Mouse (Mus musculus) stomach, embryonic 14.5 days (tissue): Measurements from ENCODE around the gene Abcg1. TPM values are rescaled to one million over a fixed set of nuclear protein-coding genes. Genes with fewer than 3 reads are reported as not detected.

ENCODE experiments used
- ATAC-seq: fragments of 200-750 bp; cut with Nextera tagmentation; 2 replicates; pipeline ENCODE4 v1.8.0; 2017; ENCODE audit warnings: low read depth, moderate TSS enrichment; ENCODE audit not compliant: insufficient number of reproducible peaks, insufficient read depth, low FRiP score
- H3K27ac ChIP-seq: fragments of 300-500 bp; sonication (generic); 2 replicates; pipeline ENCODE4 v1.5.1; 2014; ENCODE audit warnings: mild to moderate bottlenecking, low read length, moderate library complexity, mixed read lengths
- H3K27me3 ChIP-seq: fragments of 300-500 bp; sonication (generic); 2 replicates; pipeline ENCODE4 v1.6.1; 2014; ENCODE audit warnings: low read length, control low read depth, mixed read lengths; ENCODE audit not compliant: control insufficient read depth, insufficient read depth
- H3K36me3 ChIP-seq: fragments of 300-500 bp; sonication (generic); 2 replicates; pipeline ENCODE4 v1.6.1; 2014; ENCODE audit warnings: mild to moderate bottlenecking, control low read depth, low read length, moderate library complexity, mixed read lengths; ENCODE audit not compliant: control insufficient read depth, insufficient read depth
- H3K4me1 ChIP-seq: fragments of 300-500 bp; sonication (generic); 2 replicates; pipeline ENCODE4 v1.6.1; 2014; ENCODE audit warnings: low read length, control low read depth, mixed read lengths; ENCODE audit not compliant: control insufficient read depth, insufficient read depth
- H3K4me2 ChIP-seq: fragments of 300-500 bp; sonication (generic); replicated peaks from 2 replicates; pipeline ENCODE4 v1.6.1; 2014; ENCODE audit warnings: low read depth, low read length, control low read depth
- H3K4me3 ChIP-seq: fragments of 300-500 bp; sonication (generic); 2 replicates; pipeline ENCODE4 v1.5.1; 2014; ENCODE audit warnings: low read depth, low read length, control low read depth
- H3K9ac ChIP-seq: fragments of 300-500 bp; sonication (generic); replicated peaks from 2 replicates; pipeline ENCODE4 v1.6.1; 2014; ENCODE audit warnings: low read depth, mild to moderate bottlenecking, control low read depth, low read length, moderate library complexity, mixed read lengths
- H3K9me3 ChIP-seq: fragments of 300-500 bp; sonication (generic); 2 replicates; pipeline ENCODE4 v1.6.1; 2016; ENCODE audit warnings: low read depth, low read length, control low read depth; ENCODE audit not compliant: control insufficient read depth
- WGBS: fragments of 180-500 bp; shearing (Covaris S2); extraction: QIAGEN DNeasy Blood & Tissue Kit; methylation state at CpG from one replicate; pipeline ENCODE4 v1.1.7; 2014; 5-methylcytosine and 5-hydroxymethylcytosine counted together
- polyA plus RNA-seq: library from polyadenylated mRNA; unstranded; fragments of >200 nt; fragmentation: Nextera tagmentation; extraction: Ambion mirVana; gene quantifications from 2 replicates; pipeline ENCODE4 v1.2.1, GENCODE M21; 2014

Gene Abcg1
- polyA plus RNA-seq, result 5.9 and 6.6 TPM in 2 replicates

GRCm38 (mm10) chr17:31057151-31057890, at the start of gene Abcg1:
TSS of gene Abcg1 (plus strand) at chr17:31057675.
- Histone ChIP-seq H3K27me3 (peaks cover 18% of the 10 kb centered on the region; the same call in 1 of the 2 replicates), H3K9ac (0 out of 2 replicates have a peak within 1 kb of the TSS, but pooled peaks have one; percentile 18), H3K9me3 (peaks cover 7% of the 10 kb centered on the region; the same call in 1 of the 2 replicates), H3K36me3 (no peaks in the 10 kb centered on the region), H3K4me1 (peaks cover 10% of the 10 kb centered on the region), H3K4me2 (peak within 1 kb of the TSS; percentile 82), H3K4me3 (peak within 1 kb of the TSS; percentile 42), H3K27ac (no peak within 1 kb of the TSS)
- peak; percentile 57; the same call in 1 of the 2 replicates for ATAC-seq
- WGBS, result 3% methylated on average over 49 of the region's 49 CpGs

DNA sequence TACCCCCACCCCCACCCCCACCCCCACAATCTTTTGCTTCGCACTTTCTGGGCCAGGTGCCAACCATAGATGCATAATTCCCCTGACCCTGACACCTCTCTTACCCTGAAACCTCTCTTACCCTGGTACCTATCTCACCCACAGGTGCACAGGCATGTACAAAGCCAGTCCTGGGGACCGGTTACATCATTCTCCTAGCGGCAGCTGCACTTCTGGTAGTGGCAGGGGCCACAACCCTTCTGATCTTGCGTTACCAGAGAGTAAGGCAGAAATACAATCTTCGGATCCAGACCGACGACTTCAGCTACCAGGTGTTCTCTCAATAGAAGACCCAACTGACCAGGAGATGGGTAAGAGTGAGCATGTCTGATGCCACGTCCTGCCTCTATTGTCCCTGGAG, 49.1 kb upstream of the Abcg1 start:
- H3K9ac ChIP-seq, result no peak overlapping the region
- H3K4me1 ChIP-seq, result no peaks in the 10 kb centered on the region
- no peak for ATAC-seq
- 74% methylated on average over 8 of the region's 8 CpGs for WGBS
- no peaks in the 10 kb centered on the region for H3K36me3 ChIP-seq
- H3K9me3 ChIP-seq, result no peaks in the 10 kb centered on the region
- no peak overlapping the region for H3K27ac ChIP-seq
- no peaks in the 10 kb centered on the region for H3K27me3 ChIP-seq
- H3K4me3 ChIP-seq, result no peak overlapping the region
- H3K4me2 ChIP-seq, result no peak overlapping the region

DNA sequence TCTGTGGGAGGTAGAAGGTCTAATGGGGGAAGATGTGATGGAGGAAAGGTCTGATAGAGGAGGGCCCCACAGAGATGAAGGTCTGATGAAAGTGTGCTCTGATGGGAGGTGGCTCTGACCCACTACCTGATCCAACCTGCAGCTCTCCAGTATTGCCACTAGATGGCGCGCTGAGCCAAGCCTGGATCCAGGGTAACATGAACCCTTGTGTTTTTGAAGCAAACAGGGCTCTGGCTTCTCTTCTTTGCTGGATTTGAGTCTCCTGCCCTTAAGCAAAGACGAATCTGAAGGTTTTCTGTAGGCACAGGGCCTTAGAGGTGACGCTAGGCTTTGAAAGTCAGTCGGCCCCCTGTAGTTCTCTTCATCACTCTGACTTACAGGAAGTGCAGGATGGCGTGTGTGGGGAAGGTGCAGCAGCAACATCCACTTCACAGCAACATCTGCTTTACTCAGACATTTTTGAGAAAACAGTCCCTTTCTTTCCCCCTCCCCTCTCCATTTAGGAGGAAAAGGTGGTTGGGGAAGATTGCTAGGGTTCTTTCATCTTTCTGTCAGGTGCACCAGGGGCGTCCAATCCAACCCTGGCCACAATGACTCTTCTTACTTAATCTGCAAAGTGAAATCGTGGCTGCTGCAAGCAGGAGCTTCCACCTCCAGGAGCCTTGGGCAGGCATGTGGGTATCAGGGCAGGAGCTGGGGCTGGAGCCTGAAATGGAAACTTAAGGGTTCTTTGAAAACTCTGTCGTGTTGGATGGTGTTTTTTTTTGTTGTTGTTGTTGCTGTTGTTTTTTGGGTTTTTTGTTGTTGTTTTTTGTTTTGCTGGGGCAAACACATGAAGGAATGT, 45.7 kb upstream of the Abcg1 start:
- Histone ChIP-seq H3K27ac (no peak overlapping the region), H3K4me1 (no peaks in the 10 kb centered on the region), H3K4me3 (no peak overlapping the region), H3K36me3 (no peaks in the 10 kb centered on the region), H3K4me2 (no peak overlapping the region), H3K27me3 (no peaks in the 10 kb centered on the region), H3K9me3 (peaks cover 3% of the 10 kb centered on the region; the same call in 1 of the 2 replicates), H3K9ac (no peak overlapping the region)
- WGBS, result 29% methylated on average over 9 of the region's 9 CpGs
- ATAC-seq, result no peak

DNA sequence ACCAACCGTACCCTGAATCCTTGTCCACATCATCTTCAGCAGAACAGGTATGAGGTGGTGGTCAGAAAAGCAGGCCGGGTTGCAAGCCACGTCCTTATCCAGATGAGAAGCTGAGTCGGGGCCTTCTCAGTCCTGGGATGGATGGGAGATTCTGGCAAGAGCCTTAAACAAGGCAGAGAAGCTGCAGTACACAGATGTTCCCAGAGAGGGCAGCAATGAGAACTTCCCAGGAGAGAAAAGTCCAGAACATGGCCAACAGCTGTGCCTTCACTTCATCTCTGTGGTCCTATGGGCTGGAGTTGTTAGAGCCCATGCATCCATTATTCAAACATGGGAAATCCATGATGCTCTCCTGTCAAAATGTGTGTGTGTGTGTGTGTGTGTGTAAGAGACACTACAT, 39.2 kb upstream of the Abcg1 start:
- Histone ChIP-seq H3K4me2 (no peak overlapping the region), H3K36me3 (no peaks in the 10 kb centered on the region), H3K4me1 (no peaks in the 10 kb centered on the region), H3K9ac (no peak overlapping the region), H3K27me3 (no peaks in the 10 kb centered on the region), H3K4me3 (no peak overlapping the region), H3K9me3 (peaks cover 3% of the 10 kb centered on the region; the same call in 1 of the 2 replicates), H3K27ac (no peak overlapping the region)
- no peak for ATAC-seq
- 75% methylated on average over 4 of the region's 4 CpGs for WGBS

GRCm38 (mm10) chr17:31019505-31019904, 38.0 kb upstream of the Abcg1 start:
- Histone ChIP-seq H3K4me3 (no peak overlapping the region), H3K36me3 (no peaks in the 10 kb centered on the region), H3K4me2 (no peak overlapping the region), H3K9me3 (peaks cover 3% of the 10 kb centered on the region; the same call in 1 of the 2 replicates), H3K27ac (no peak overlapping the region), H3K4me1 (no peaks in the 10 kb centered on the region), H3K9ac (no peak overlapping the region), H3K27me3 (no peaks in the 10 kb centered on the region)
- no peak for ATAC-seq
- 6% methylated on average over 2 of the region's 2 CpGs for WGBS

- Histone ChIP-seq H3K9me3 (peaks cover 3% of the 10 kb centered on the region; the same call in 1 of the 2 replicates), H3K36me3 (no peaks in the 10 kb centered on the region), H3K4me2 (no peak overlapping the region), H3K4me1 (no peaks in the 10 kb centered on the region), H3K27ac (no peak overlapping the region), H3K9ac (no peak overlapping the region), H3K27me3 (no peaks in the 10 kb centered on the region), H3K4me3 (no peak overlapping the region)
- WGBS, result 81% methylated on average over 2 of the region's 2 CpGs
- no peak for ATAC-seq
Measured at GRCm38 (mm10) chr17:31020078-31020477, 37.4 kb upstream of the Abcg1 start.

- ATAC-seq, result no peak
- H3K9ac ChIP-seq, result no peak overlapping the region
- H3K4me2 ChIP-seq, result no peak overlapping the region
- no peaks in the 10 kb centered on the region for H3K36me3 ChIP-seq
- no peak overlapping the region for H3K4me3 ChIP-seq
- peaks cover 1% of the 10 kb centered on the region; the same call in 1 of the 2 replicates for H3K9me3 ChIP-seq
- WGBS, result 88% methylated on average over 8 of the region's 8 CpGs
- no peaks in the 10 kb centered on the region for H3K4me1 ChIP-seq
- no peaks in the 10 kb centered on the region for H3K27me3 ChIP-seq
- H3K27ac ChIP-seq, result no peak overlapping the region
Measured at GRCm38 (mm10) chr17:31021276-31021675, 36.2 kb upstream of the Abcg1 start.

- Histone ChIP-seq H3K4me1 (no peaks in the 10 kb centered on the region), H3K9ac (no peak overlapping the region), H3K36me3 (no peaks in the 10 kb centered on the region), H3K9me3 (no peaks in the 10 kb centered on the region), H3K4me3 (no peak overlapping the region), H3K27me3 (no peaks in the 10 kb centered on the region), H3K4me2 (no peak overlapping the region), H3K27ac (no peak overlapping the region)
- 41% methylated on average over 7 of the region's 7 CpGs for WGBS
- ATAC-seq, result no peak
Measured at GRCm38 (mm10) chr17:31024125-31024781, 33.2 kb upstream of the Abcg1 start.
